Mouse (Mus musculus) T-helper 1 cell (primary cell): ENCODE measurements around the gene Igdcc4.

Experiments used
- in situ Hi-C: fragments of 300-600 bp; cut with MboI, MseI; formaldehyde crosslinking; loops from one replicate; pipeline ENCODE4 v1.15.1; 2025; ENCODE audit warnings: high pct_unique_total_duplicates

The Igdcc4 gene

GRCm38 (mm10) chr9:65109132-65110072, 8.1 kb downstream of the Igdcc4 start:
- in situ Hi-C loops, result loop anchor here (25.0 kb wide), 1 partner anchor 1197 kb away; no protein-coding TSS in a partner anchor

DNA sequence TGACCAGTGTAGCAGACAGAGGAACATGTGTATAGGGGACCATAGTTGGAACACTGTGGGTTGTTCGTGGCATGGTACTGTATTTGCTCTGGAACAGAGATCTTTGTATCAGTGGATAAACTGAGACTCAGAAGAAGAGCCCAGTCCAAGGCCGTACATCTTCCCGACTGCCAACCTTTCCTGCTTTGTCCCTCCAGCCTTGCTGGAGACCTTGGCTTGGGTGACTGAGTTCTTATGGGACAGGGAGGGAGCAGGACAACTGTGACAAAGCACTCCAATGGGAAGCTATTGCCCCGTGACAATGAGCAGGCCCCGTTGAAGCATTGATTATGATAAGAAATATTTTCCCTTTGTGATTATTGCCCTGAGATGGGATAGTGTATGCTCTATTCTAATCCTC, 10.4 kb downstream of the Igdcc4 start:
- in situ Hi-C loops, result loop anchor here (25.0 kb wide), 1 partner anchor 1199 kb away; no protein-coding TSS in a partner anchor

DNA sequence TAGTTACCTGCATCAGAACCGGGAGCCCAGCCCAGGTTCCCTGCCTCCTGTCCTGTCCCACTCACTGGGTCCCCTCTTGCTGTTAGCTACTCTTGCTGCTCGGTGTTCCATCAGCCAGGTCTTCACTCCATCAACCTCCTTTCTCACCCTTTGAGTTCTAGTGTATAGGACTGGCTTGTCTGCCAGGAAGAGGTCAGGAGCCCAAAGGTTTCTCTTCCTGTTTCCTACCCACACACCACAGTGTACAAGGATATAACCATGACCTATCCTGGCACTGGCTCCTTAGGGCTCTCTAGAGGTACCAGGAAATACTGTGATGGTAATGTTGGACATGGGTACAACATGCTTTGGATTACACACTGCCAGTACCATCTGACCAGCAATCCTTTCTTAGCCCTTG, 12.4 kb downstream of the Igdcc4 start:
- in situ Hi-C loops, result loop anchor here (25.0 kb wide), 1 partner anchor 1201 kb away; no protein-coding TSS in a partner anchor

GRCm38 (mm10) chr9:65115891-65116290, 14.6 kb downstream of the Igdcc4 start:
- in situ Hi-C loops, result loop anchor here (25.0 kb wide), 1 partner anchor 1204 kb away; no protein-coding TSS in a partner anchor

DNA sequence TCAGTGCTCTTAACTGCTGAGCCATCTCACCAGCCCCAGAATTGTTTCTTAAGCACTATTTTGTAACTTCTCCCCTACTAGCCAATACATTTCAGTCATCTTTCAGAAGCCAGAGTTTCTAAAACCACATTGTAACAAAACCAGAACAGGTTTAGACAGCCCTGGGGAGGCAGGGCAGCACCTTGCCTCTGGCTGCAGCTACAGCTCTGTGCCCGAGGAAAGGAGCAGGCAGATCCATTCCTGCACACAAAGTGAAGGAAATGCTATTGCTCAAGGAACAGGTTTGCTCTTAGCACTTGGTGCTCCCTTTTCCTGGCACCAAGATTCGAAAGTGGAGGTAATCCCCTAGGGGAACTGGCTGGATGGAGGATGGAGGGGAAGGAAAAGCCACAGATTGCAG, 16.2 kb downstream of the Igdcc4 start:
- in situ Hi-C loops, result loop anchor here (25.0 kb wide), 1 partner anchor 1205 kb away; no protein-coding TSS in a partner anchor

- in situ Hi-C loops, result loop anchor here (25.0 kb wide), 1 partner anchor 1209 kb away; no protein-coding TSS in a partner anchor
Observed at GRCm38 (mm10) chr9:65120935-65121334, 19.6 kb downstream of the Igdcc4 start.

DNA sequence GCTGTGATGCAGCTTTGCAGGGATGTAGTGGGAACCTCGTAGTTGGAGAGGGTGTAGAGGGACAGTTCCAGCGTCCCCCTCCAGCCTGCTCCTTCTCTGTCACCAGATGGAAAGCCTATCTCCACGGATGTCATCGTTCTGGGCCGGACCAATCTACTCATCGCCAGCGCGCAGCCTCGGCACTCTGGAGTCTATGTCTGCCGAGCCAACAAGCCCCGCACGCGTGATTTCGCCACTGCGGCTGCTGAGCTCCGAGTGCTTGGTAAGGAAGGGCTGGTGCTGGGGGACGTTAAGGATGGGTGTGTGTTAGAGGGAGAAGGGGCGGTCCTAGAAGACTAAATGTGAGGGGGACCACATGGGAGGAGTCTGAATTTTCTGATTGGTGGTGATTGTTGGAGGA, 21.3 kb downstream of the Igdcc4 start:
- in situ Hi-C loops, result loop anchor here (25.0 kb wide), 1 partner anchor 1210 kb away; no protein-coding TSS in a partner anchor

GRCm38 (mm10) chr9:65123552-65124168, 22.4 kb downstream of the Igdcc4 start:
- in situ Hi-C loops, result loop anchor here (25.0 kb wide), 1 partner anchor 1211 kb away; no protein-coding TSS in a partner anchor

DNA sequence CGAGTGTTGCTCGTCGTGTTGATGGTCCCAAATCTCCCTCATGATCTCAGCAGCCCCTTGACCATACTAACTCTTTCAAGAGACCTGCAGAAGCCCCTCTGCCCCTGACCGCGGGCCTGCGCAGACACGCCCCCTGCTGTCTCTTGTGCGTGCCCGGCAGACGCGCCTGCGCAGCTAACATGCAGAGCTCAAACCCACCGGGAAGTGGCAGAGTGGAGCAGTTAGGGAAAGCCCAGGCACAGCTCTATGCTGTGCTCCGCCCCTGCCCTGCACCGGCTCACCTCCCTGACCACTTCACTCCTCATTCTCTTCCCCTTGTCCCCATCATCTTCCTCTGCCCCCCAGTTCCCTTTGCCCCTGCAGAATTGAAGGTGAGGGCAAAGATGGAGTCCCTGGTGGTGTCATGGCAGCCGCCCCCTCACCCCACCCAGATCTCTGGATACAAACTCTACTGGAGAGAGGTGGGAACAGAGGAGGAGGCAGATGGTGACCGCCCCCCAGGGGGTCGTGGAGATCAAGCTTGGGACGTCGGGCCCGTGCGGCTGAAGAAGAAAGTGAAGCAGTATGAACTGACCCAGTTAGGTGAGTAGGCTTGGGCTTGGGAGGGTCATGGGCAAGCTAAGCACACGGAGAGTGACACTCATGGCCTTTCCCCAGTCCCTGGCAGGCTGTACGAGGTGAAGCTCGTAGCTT, 27.0 kb downstream of the Igdcc4 start:
- in situ Hi-C loops, result no loop called here

DNA sequence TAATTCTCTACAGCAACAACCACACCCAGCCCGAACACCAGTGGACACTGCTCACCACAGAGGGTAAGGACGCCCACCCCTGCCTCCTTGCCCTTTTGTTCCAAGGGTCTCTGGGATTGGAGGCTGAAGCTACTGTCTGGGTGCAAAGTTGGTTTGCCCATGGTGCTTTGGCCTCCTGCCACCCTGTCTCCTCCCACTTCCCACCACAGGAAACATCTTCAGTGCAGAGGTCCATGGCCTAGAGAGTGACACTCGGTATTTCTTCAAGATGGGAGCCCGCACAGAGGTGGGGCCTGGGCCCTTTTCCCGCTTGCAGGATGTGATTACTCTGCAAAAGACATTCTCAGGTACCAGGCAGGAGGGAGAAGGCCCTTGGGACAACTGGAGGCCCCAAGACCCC, 30.4 kb downstream of the Igdcc4 start:
- in situ Hi-C loops, result loop anchor here (5.0 kb wide), 1 partner anchor 46 kb away; no protein-coding TSS in a partner anchor

DNA sequence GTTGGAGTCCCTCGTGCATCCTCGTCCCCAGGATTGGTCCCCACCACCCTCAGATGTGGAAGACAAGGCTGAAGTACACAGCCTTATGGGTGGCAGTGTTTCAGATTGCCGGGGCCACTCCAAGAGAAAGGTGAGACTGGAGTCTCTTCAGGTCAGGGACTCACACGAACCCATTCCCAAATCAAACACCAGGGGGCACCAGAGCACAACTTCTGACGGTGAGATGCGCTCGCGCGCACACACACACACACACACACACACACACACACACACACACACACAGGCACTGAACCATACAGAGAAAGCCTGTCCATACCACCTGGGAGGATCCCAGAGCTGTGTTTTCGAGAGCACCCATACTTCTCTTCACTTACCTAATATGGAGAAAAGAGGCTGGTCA, 32.5 kb downstream of the Igdcc4 start:
- in situ Hi-C loops, result loop anchor here (5.0 kb wide), 1 partner anchor 44 kb away; no protein-coding TSS in a partner anchor

- in situ Hi-C loops, result no loop called here
Observed at GRCm38 (mm10) chr9:65135126-65135525, 33.8 kb downstream of the Igdcc4 start.

GRCm38 (mm10) chr9:65140491-65140890, 39.2 kb downstream of the Igdcc4 start:
- in situ Hi-C loops, result no loop called here

- in situ Hi-C loops, result no loop called here
Observed at GRCm38 (mm10) chr9:65140936-65141305, 39.6 kb downstream of the Igdcc4 start, which contains the start of gene Igdcc3. TSS of gene Igdcc3 (plus strand) at chr9:65141189.

DNA sequence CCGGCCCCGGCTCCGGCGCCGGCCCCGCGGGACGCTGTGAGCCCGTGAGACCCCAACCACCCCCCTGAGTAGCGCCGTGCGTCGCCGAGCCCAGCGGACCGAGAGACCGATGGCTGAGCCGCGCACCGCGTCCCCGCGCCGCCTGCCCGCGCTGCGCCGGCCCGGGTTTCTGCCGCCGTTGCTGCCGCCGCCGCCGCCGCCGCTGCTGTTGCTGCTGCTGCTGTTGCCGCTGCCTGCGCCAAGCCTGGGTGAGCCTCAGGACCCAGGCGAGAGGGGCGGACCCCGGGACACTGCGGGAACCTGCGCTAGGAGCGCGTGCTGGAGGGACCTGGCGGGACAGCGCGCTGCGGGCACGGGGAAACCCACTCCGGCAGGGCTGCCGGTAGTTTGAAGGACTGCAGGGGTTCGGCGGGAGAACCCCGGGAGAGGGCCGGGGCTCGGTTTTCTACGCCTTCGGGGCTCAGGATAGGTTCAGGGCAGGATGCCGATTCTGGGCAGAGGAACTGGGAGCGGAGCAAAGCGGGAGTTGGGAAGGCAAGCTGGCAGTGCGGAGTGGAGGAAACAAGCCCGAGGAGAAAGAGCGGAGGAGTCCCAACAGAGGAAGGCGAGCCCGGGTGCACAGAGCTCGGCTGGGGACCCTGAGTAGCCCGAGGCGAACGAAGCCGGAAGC, 40.2 kb downstream of the Igdcc4 start:
- in situ Hi-C loops, result no loop called here

DNA sequence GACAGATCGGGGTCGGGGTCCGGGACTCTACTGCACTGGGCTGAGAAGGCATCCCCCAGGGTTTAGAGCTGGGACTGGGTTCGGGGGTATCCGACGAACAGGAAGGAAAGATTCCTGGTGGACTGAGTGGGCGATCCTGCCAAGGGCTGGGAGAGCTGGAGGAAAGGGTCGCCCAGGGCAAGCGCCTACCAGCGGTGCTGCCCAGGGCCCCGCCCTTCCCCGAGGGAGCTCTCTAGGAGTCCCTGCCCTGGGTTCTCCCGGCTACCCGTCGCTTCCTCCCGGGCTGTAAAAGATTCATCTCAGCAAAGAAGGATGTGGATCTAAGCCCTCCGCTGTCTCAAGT, 40.7 kb downstream of the Igdcc4 start:
- in situ Hi-C loops, result no loop called here

DNA sequence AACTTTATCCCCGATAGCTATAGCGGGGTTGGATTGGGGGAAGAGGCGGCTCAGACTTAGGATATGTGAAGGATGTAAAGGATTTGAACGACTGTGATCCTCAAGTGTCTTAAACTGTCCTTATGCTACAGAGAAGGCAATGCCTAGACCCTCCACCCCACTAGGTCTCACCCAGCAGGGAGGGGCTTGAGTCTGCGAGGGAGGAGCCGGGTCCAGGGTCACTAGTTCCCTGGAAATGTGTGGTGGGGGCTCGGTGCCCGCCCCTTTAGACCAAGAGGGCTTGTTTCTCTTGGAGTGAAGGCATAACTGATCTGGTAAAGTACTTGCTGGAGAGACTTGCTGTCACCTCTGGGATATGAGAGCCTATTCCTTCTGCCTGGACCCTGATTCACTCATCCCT, 41.1 kb downstream of the Igdcc4 start:
- in situ Hi-C loops, result no loop called here

DNA sequence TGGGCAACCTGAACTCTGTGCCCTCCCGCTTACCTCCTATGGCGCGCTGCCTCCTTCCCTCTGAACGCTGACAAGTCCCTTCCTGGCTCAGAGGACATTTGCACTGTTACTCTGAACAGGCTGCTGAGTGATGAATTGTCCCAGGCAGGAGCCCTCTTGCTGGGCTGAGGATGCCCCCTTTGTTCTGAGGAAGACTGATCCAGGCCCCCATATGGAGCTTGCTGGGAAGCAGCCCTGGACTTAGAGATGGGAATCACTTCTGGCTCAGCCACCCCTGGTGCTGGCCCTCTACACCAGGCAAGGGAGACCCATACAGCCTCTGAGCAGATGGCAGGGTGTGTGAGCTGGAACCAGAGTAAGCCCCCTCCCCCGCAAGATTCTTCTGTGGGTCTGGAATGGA, 44.7 kb downstream of the Igdcc4 start:
- in situ Hi-C loops, result no loop called here

DNA sequence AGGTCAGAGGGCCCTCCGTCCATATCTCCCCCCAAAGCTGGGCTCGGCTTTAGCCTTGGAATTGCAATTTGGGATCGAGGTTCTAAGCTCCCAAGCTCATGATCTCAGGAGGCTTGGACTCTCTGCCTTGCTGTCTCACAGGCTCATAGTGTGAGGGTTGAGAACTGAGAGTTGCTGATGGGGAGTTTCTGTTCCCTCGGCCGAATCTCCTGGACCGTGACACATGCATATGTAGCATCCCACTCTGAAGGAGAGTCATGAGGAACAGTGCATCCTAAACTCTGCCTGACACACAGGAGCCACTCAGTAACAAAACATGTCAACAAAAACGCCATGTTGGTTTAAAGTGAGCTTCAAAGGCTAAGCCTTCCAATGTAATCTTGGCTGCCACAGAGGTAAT, 47.2 kb downstream of the Igdcc4 start:
- in situ Hi-C loops, result no loop called here

DNA sequence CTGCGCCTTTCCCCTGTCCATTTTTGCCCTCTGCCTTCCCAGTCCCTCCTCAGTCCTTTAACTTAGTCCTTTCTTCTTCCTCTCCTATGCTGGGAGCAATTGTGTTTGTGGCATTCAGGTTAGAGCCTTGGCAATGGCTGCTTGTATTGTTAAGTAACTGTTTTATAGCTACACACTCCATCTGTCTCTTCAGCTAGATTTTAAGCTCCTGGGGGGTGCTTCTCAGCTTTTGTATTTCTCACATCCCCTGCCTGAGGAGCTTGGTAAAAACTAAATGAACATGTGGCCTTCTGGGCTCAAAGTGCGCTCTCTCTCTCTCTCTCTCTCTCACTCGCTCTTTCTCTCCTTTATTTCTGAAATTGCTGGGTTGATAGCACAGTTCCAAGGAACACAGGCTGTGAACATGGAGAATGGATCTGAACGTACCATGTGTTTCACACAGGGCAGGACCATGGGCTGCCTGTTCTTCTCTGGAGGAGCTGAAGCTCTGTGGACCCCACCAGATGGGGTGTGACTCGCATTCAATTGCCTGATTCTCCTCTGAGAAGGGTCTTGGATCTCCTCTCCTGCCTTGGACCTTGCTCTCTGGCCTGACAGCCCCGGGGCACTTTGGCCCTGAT, 51.5 kb downstream of the Igdcc4 start:
- in situ Hi-C loops, result no loop called here

DNA sequence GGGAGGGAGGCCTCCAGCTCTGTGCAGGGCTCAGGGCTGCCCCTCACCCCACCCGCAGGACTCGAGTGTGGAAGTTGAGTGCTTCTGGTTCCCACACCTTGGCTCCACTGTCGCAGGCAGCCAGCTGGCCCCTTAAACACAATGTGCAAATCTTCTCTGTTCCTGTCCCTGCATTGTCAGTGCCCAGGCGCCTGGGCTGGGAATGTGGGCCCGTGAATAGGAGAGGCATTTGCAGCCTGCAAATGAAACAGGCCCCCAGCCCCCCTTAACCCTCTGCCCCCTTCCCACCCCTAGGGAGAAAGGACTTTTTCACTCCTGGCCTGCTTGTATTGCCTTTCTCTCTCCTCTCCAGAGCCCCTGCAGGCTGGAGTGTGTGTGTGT, 52.0 kb downstream of the Igdcc4 start:
- in situ Hi-C loops, result no loop called here
